Mouse (Mus musculus): ENCODE data around the gene Gm49354. TPM values are rescaled to one million over a fixed set of nuclear protein-coding genes. Genes with fewer than 3 reads are reported as not detected.

Gm49354 gene
- total and polyA plus RNA-seq, 3 experiments: 3.6 TPM; not detected in 2

DNA sequence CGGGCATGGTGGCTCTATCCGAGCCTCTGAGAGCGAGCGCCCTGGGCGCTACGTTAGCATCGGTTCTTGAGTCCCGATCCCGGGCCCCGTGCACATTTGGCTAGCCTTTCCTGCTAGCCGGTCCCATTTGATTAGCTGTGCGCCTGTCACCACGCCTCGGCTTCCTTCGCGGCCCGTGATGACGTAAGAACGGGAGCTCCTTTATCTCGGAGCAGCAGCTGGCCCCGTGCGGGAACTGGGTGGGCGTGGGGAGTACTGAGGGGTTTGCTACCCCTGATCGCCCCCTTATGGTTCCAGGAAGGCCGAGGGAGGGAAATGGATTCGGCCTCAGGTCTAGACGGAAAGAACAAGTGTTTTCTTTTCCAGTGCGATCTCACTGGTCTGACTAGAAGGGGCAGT, 11.9 kb downstream of the Gm49354 start (continued):
- TF ChIP-seq E2F4 (IDR thresholded peaks at IDR 0.05; ENCODE audit: borderline replicate concordance, low read depth, low read length) (no peak), SIN3A (IDR thresholded peaks at IDR 0.05; ENCODE audit: low read length) (peak; percentile 68), TBP (IDR thresholded peaks at IDR 0.05; ENCODE audit: low read depth, low read length) (no peak; the same call in none of the 2 replicates), USF1 (IDR thresholded peaks at IDR 0.05; ENCODE audit: low read depth, low read length) (0 out of 2 replicates have a peak, but pooled peaks have one; percentile 32), MYC (IDR thresholded peaks at IDR 0.05; ENCODE audit: low read depth, low read length) (0 out of 2 replicates have a peak, but pooled peaks have one; percentile 19), MAZ (IDR thresholded peaks at IDR 0.05; ENCODE audit: low read depth, low read length) (peak; percentile 81; the same call in 1 of the 2 replicates)

DNA sequence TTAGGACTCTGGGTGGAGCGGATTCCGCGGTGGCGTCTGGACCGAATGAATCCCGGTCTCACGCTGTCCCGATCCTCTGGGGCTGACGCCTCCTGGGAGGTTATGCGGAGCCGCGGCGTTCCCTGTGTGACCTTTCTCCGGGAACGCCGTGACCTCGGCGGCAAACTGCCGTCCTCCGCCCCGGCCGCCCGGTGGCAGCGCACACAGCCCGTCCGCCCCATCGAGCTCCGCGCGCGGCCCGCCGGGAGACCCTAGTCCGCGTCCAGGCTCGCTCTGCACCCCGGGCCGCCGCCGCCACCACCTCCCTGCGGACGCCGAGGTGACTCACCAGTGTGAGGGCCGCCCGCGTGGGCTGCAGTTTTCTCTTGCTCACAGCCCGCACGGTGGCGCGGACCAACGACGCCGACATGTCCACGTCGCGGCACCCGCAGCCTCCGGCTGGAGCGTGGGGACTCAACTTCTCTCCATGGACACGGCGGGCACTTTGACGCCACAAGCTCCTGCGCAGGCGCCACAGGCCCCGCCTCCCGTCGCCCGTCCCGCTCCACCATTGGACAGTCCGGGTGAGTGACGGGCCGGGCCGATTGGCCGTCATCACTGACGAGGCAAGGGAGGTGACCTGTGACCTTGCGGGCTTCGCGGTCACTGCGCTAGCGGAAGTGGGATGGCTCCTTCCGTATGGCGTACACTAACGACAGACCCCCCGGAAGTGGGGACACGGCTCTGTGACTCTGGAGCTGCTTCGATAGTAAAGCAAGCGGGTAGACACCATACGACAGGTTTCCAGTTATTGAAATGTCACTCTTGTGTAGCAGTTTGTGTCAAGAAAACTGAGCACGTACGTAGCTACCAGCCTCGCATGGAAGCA, 12.5 kb downstream of the Gm49354 start, which contains the start of gene Isca1:
Gene Isca1, minus strand, starts transcription at position 515 of the 868 bp plus-strand sequence.
- peak within 1 kb of the TSS; percentile 82 to 98 for H3K4me3 ChIP-seq (ENCODE audit: control insufficient read depth in 1 of 2, insufficient read depth in 1 of 2, low read depth in 2 of 2, low read length in 2 of 2)
- no peaks in the 10 kb centered on the region for H3K9me3 ChIP-seq (replicated peaks; ENCODE audit: insufficient read depth, low read length)
- peaks cover 17 to 26% of the 10 kb centered on the region in 2 experiments; a peak in 3 of 4 replicates for H3K4me1 ChIP-seq (ENCODE audit: control insufficient read depth in 1 of 2, insufficient read depth in 2 of 2, low read length in 2 of 2)
- no peaks in the 10 kb centered on the region for H3K27me3 ChIP-seq (ENCODE audit: control insufficient read depth in 1 of 2, insufficient read depth in 2 of 2, low read length in 2 of 2)
- peaks cover 43% of the 10 kb centered on the region for H3K79me2 ChIP-seq (ENCODE audit: control insufficient read depth, insufficient read depth, low read length, poor library complexity)
- H3K27ac ChIP-seq (ENCODE audit: control insufficient read depth, low read depth, low read length): peak within 1 kb of the TSS; percentile 100
- DNase-seq (ENCODE audit: low read depth, low spot score): peak; percentile 98
- H3K9ac ChIP-seq (ENCODE audit: control insufficient read depth, low read depth, low read length, poor library complexity, severe bottlenecking): peak within 1 kb of the TSS; percentile 91
- peaks cover 7 to 34% of the 10 kb centered on the region in 2 experiments for H3K36me3 ChIP-seq (ENCODE audit: control insufficient read depth in 1 of 2, insufficient read depth in 2 of 2, low read length in 2 of 2)
- TF ChIP-seq MXI1 (IDR thresholded peaks at IDR 0.05; ENCODE audit: low read depth, low read length): peak; percentile 49
- TF ChIP-seq JUND (IDR thresholded peaks at IDR 0.05; ENCODE audit: low read depth, low read length): no peak
- TF ChIP-seq HCFC1 (IDR thresholded peaks at IDR 0.05; ENCODE audit: low read depth, low read length): peak; percentile 85
- TF ChIP-seq GATA1 (IDR thresholded peaks at IDR 0.05; ENCODE audit: low read depth, low read length): no peak
- no peak for TF ChIP-seq ZNF384 (IDR thresholded peaks at IDR 0.05; ENCODE audit: low read depth, low read length)
- peak; percentile 72; the same call in 1 of the 2 replicates for TF ChIP-seq ETS1 (IDR thresholded peaks at IDR 0.05; ENCODE audit: low read depth, low read length)
- no peak for TF ChIP-seq USF2 (IDR thresholded peaks at IDR 0.05; ENCODE audit: borderline replicate concordance in 1 of 2, insufficient read depth in 1 of 2, low read depth in 1 of 2, low read length in 2 of 2)
- TF ChIP-seq TAL1 (IDR thresholded peaks at IDR 0.05; ENCODE audit: low read length): no peak
- peak; percentile 90 for TF ChIP-seq NRF1 (IDR thresholded peaks at IDR 0.05; ENCODE audit: insufficient read depth, low read depth, low read length, poor library complexity, severe bottlenecking)
- no peak for TF ChIP-seq MEF2A (IDR thresholded peaks at IDR 0.05; ENCODE audit: extremely low read depth, insufficient replicate concordance, low read depth, low read length, poor library complexity, severe bottlenecking)
- TF ChIP-seq GABPA (IDR thresholded peaks at IDR 0.05; ENCODE audit: low read depth, low read length): 0 out of 2 replicates have a peak, but pooled peaks have one; percentile 13
- TF ChIP-seq SIN3A (IDR thresholded peaks at IDR 0.05; ENCODE audit: low read length): peak; percentile 85
- peak; percentile 53 for TF ChIP-seq ZMIZ1 (IDR thresholded peaks at IDR 0.05; ENCODE audit: low read depth, low read length)
- peak; percentile 42; the same call in 1 of the 2 replicates for TF ChIP-seq CHD2 (IDR thresholded peaks at IDR 0.05; ENCODE audit: low read length)
- TF ChIP-seq MYB (IDR thresholded peaks at IDR 0.05; ENCODE audit: low read depth, low read length): no peak
- TF ChIP-seq ZKSCAN1 (IDR thresholded peaks at IDR 0.05; ENCODE audit: low read depth, low read length): no peak
- no peak; the same call in 1 of the 2 replicates for TF ChIP-seq POLR2AphosphoS5 (IDR thresholded peaks at IDR 0.05; ENCODE audit: borderline replicate concordance, low read depth, low read length)
- no peak for TF ChIP-seq RCOR1 (IDR thresholded peaks at IDR 0.05; ENCODE audit: low read depth, low read length)
- TF ChIP-seq E2F4 (IDR thresholded peaks at IDR 0.05; ENCODE audit: borderline replicate concordance, low read depth, low read length): peak; percentile 28; the same call in 1 of the 2 replicates
- peak; percentile 58 for TF ChIP-seq KAT2A (conservative IDR thresholded peaks at IDR 0.05; ENCODE audit: low read depth, low read length)
- peak; percentile 53; the same call in 1 of the 2 replicates for TF ChIP-seq USF1 (IDR thresholded peaks at IDR 0.05; ENCODE audit: low read depth, low read length)
- no peak; the same call in none of the 2 replicates for TF ChIP-seq MAX (IDR thresholded peaks at IDR 0.05; ENCODE audit: low read length)
- TF ChIP-seq ZC3H11A (IDR thresholded peaks at IDR 0.05; ENCODE audit: low read depth, low read length): no peak
- no peak for TF ChIP-seq MAFK (IDR thresholded peaks at IDR 0.05; ENCODE audit: borderline replicate concordance, low read depth, low read length)
- TF ChIP-seq TCF12 (IDR thresholded peaks at IDR 0.05; ENCODE audit: low read depth, low read length): peak; percentile 83
- TF ChIP-seq EP300 (IDR thresholded peaks at IDR 0.05; ENCODE audit: low read depth in 1 of 2, low read length in 2 of 2): peak in 1 of 2 experiments; percentile 31; a peak in 2 of 4 replicates
- peak; percentile 68 for TF ChIP-seq NELFE (IDR thresholded peaks at IDR 0.05; ENCODE audit: low read depth, low read length)
- no peak for TF ChIP-seq SMC3 (IDR thresholded peaks at IDR 0.05; ENCODE audit: low read depth, low read length)

Measured in MEL (cell line).